In the genomic region with DNA sequence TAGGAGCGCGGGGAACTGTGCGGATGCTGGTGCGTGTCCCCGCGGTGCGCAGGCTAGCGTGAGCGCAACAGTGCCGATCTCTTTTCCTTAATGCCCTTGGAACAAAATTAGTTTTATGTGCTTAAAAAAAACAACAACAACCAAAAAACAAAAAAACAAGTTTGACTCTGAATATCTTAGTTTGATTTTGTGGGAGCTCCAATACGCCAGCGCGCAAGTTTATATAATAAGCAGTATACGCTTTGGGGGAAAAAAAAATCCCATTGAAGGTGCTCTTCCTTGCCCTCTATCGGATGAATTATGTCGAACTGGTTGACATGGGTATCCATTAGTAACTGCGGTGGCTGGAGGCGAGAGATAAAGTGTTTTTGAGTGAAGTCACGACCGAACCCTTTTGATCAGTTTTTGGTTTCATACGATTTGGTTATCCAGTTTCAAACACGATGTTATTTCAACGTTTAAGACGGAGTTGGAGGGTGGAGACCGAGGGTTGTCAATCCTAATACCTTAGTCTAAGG, we compare ENCODE assay signal across 8 mouse cellular contexts. TPM values are rescaled to one million over a fixed set of nuclear protein-coding genes. Genes with fewer than 3 reads are reported as not detected.
DNase-seq lines count a peak whose midpoint lies in the region; ATAC-seq and TF ChIP-seq lines count a peak whose summit lies in the region.

No protein-coding gene starts in this region.

- no peaks in the 10 kb centered on the region for H3K4me1 ChIP-seq in heart, embryonic 11.5 days (ENCODE audit: control insufficient read depth, insufficient read depth, low read length)
- no peaks in the 10 kb centered on the region for H3K4me1 ChIP-seq in forebrain, embryonic 15.5 days
- H3K4me1 ChIP-seq in liver, embryonic 12.5 days = peaks cover 61% of the 10 kb centered on the region
- peaks cover 3% of the 10 kb centered on the region; the same call in 1 of the 2 replicates for H3K4me1 ChIP-seq in small intestine, adult 2 months (ENCODE audit: control insufficient read depth, insufficient read depth, insufficient read length, low read length)

- no peaks in the 10 kb centered on the region for H3K36me3 ChIP-seq in heart, embryonic 11.5 days (ENCODE audit: control insufficient read depth, insufficient read depth, low read length)
- no peaks in the 10 kb centered on the region for H3K36me3 ChIP-seq in C2C12 (ENCODE audit: control insufficient read depth, insufficient read depth)
- H3K36me3 ChIP-seq in forebrain, embryonic 15.5 days = no peaks in the 10 kb centered on the region
- H3K36me3 ChIP-seq in liver, embryonic 12.5 days = peaks cover 6% of the 10 kb centered on the region; the same call in 1 of the 2 replicates
- H3K36me3 ChIP-seq in small intestine, adult 2 months (ENCODE audit: control insufficient read depth, insufficient read depth, low read length) = no peaks in the 10 kb centered on the region

- H3ac ChIP-seq in C2C12 (ENCODE audit: control insufficient read depth, insufficient read length, low read depth) = peak overlapping the region; percentile 57

- H3K27ac ChIP-seq in heart, embryonic 11.5 days (ENCODE audit: low read depth, low read length) = no peak overlapping the region
- no peak overlapping the region for H3K27ac ChIP-seq in forebrain, embryonic 15.5 days (replicated peaks)
- peak overlapping the region; percentile 100 for H3K27ac ChIP-seq in liver, embryonic 12.5 days
- H3K27ac ChIP-seq in small intestine, adult 2 months (ENCODE audit: insufficient read depth, low read depth, low read length) = no peak overlapping the region

- TF ChIP-seq CTCF in C2C12 (IDR thresholded peaks at IDR 0.05; ENCODE audit: control insufficient read depth, insufficient read depth, insufficient read length) = no peak
- no peak for TF ChIP-seq CTCF in small intestine, adult 2 months (IDR thresholded peaks at IDR 0.05; ENCODE audit: extremely low read depth, insufficient read length, insufficient replicate concordance, low read depth, low read length)

- no peaks in the 10 kb centered on the region for H3K9me3 ChIP-seq in heart, embryonic 11.5 days (replicated peaks; ENCODE audit: control insufficient read depth, low read length)
- no peaks in the 10 kb centered on the region for H3K9me3 ChIP-seq in forebrain, embryonic 15.5 days
- no peaks in the 10 kb centered on the region for H3K9me3 ChIP-seq in liver, embryonic 12.5 days (replicated peaks)

- H3K79me2 ChIP-seq in C2C12 (ENCODE audit: control insufficient read depth, insufficient read depth) = no peaks in the 10 kb centered on the region

- peaks cover 10% of the 10 kb centered on the region for H3K27me3 ChIP-seq in heart, embryonic 11.5 days (ENCODE audit: control insufficient read depth, insufficient read depth, low read length)
- H3K27me3 ChIP-seq in C2C12 (ENCODE audit: control insufficient read depth, insufficient read depth, insufficient read length) = no peaks in the 10 kb centered on the region
- no peaks in the 10 kb centered on the region for H3K27me3 ChIP-seq in forebrain, embryonic 15.5 days
- peaks cover 12% of the 10 kb centered on the region; the same call in 1 of the 2 replicates for H3K27me3 ChIP-seq in liver, embryonic 12.5 days (replicated peaks)
- H3K27me3 ChIP-seq in small intestine, adult 2 months (ENCODE audit: control insufficient read depth, insufficient read depth, low read length) = 0 out of 2 replicates have a peak, but pooled peaks cover 6% of the 10 kb centered on the region

- no peaks in the 10 kb centered on the region for H3K79me3 ChIP-seq in C2C12 (ENCODE audit: low read depth)

- H3K4me2 ChIP-seq in heart, embryonic 11.5 days = peak overlapping the region; percentile 89
- peak overlapping the region; percentile 97 for H3K4me2 ChIP-seq in forebrain, embryonic 15.5 days (replicated peaks)
- peak overlapping the region; percentile 85 for H3K4me2 ChIP-seq in liver, embryonic 12.5 days

- ATAC-seq in heart, embryonic 11.5 days (replicated peaks; ENCODE audit: insufficient number of reproducible peaks, low FRiP score, low TSS enrichment) = no peak
- no peak for ATAC-seq in forebrain, embryonic 15.5 days (replicated peaks)
- peak; percentile 83 for ATAC-seq in liver, embryonic 12.5 days

- H3K4me3 ChIP-seq in heart, embryonic 11.5 days (ENCODE audit: low read depth, low read length) = peak overlapping the region; percentile 63
- peak overlapping the region; percentile 25 for H3K4me3 ChIP-seq in C2C12 (ENCODE audit: insufficient read depth, poor library complexity, severe bottlenecking)
- H3K4me3 ChIP-seq in forebrain, embryonic 15.5 days = peak overlapping the region; percentile 54
- H3K4me3 ChIP-seq in liver, embryonic 12.5 days = peak overlapping the region; percentile 93
- peak overlapping the region; percentile 56 for H3K4me3 ChIP-seq in small intestine, adult 2 months (ENCODE audit: low read depth, low read length)

- intact Hi-C loops in heart, postnatal 36 days (cut with DNase I) = no loop called here

- no peak for TF ChIP-seq POLR2A in small intestine, adult 2 months (IDR thresholded peaks at IDR 0.05; ENCODE audit: low read depth, low read length)

- 6% methylated on average over 25 of the region's 25 CpGs for WGBS in heart, embryonic 11.5 days (ENCODE audit: insufficient replicate concordance)
- 4% methylated on average over 25 of the region's 25 CpGs for WGBS in forebrain, embryonic 15.5 days
- WGBS in liver, embryonic 12.5 days (ENCODE audit: insufficient replicate concordance) = 2% methylated on average over 25 of the region's 25 CpGs
- WGBS in small intestine, adult 2 months = 3% methylated on average over 25 of the region's 25 CpGs

- no peak for DNase-seq in heart, postnatal 36 days
- DNase-seq in c-Kit-positive CD71-positive TER-119-negative erythroid progenitor cells, embryonic 14.5 days (ENCODE audit: low read depth) = peak; percentile 93
- no peak for DNase-seq in kidney, postnatal 4 days

- H3K9ac ChIP-seq in heart, embryonic 11.5 days (ENCODE audit: low read depth, low read length) = peak overlapping the region; percentile 44; the same call in 1 of the 2 replicates
- peak overlapping the region; percentile 46 for H3K9ac ChIP-seq in forebrain, embryonic 15.5 days (replicated peaks)
- H3K9ac ChIP-seq in liver, embryonic 12.5 days = peak overlapping the region; percentile 99

TF ChIP-seq in C2C12, 6 proteins besides CTCF, POLR2A, EP300 and RAD21:
- no peak for TF ChIP-seq MYOD1 (IDR thresholded peaks at IDR 0.05; ENCODE audit: control insufficient read depth, insufficient read length, low read depth)
- TF ChIP-seq MYOG (IDR thresholded peaks at IDR 0.05; ENCODE audit: control insufficient read depth, extremely low read depth, insufficient read length) = no peak
- no peak for TF ChIP-seq FOSL1 (IDR thresholded peaks at IDR 0.05; ENCODE audit: insufficient read depth, low read length, poor library complexity, severe bottlenecking)
- no peak for TF ChIP-seq CEBPB (IDR thresholded peaks at IDR 0.05; ENCODE audit: low read depth)
- TF ChIP-seq USF1 (IDR thresholded peaks at IDR 0.05; ENCODE audit: low read depth) = no peak
- TF ChIP-seq MAX (IDR thresholded peaks at IDR 0.05) = no peak

RNA-seq across cellular contexts. Expression of a gene that starts 0.8 kb away (rescaled TPM):
- polyA plus RNA-seq in heart, embryonic 11.5 days (2014; fragmentation: Nextera tagmentation; extraction: Ambion mirVana) = 11.3 and 17.1 TPM in 2 replicates
- 1 to 10 TPM; 5.5 to 9.5 TPM for total RNA-seq in heart, postnatal 36 days (2021)
- 59.2 TPM for polyA plus RNA-seq in C2C12 (2012; fragmentation: generic; extraction: Trizol)
- polyA plus RNA-seq in forebrain, embryonic 15.5 days (2015; fragmentation: Nextera tagmentation; extraction: Ambion mirVana) = 10.7 and 11.7 TPM in 2 replicates
- 36.4 and 38.7 TPM in 2 replicates for polyA plus RNA-seq in liver, embryonic 12.5 days (2016; fragmentation: Nextera tagmentation; extraction: Ambion mirVana)
- polyA plus RNA-seq in small intestine, adult 2 months (2012; rRNA removed) = 6.4 and 10.2 TPM in 2 replicates

RNA-seq across cellular contexts. Expression of a gene that starts 27.3 kb away (rescaled TPM):
- polyA plus RNA-seq in heart, embryonic 11.5 days (2014; fragmentation: Nextera tagmentation; extraction: Ambion mirVana) = 17.3 and 19.0 TPM in 2 replicates
- 10 to 100 TPM; 14.6 to 15.0 TPM for total RNA-seq in heart, postnatal 36 days (2021)
- polyA plus RNA-seq in C2C12 (2012; fragmentation: generic; extraction: Trizol) = 6.0 TPM
- polyA plus RNA-seq in forebrain, embryonic 15.5 days (2015; fragmentation: Nextera tagmentation; extraction: Ambion mirVana) = 15.5 and 15.8 TPM in 2 replicates
- 14.2 and 14.3 TPM in 2 replicates for polyA plus RNA-seq in liver, embryonic 12.5 days (2016; fragmentation: Nextera tagmentation; extraction: Ambion mirVana)
- polyA plus RNA-seq in small intestine, adult 2 months (2012; rRNA removed) = 2.4 and 5.2 TPM in 2 replicates

Comparison
In these comparisons a context has a peak if more than half of its experiments do, and no peak if none do; other contexts are left out.
1. H3K4me3 ChIP-seq: peak in every context shown above with its lines; median percentile 93 in liver, embryonic 12.5 days; 63 in heart, embryonic 11.5 days; 56 in small intestine, adult 2 months; 54 in forebrain, embryonic 15.5 days; 25 in C2C12.
2. H3K9ac ChIP-seq: peak in every context shown above with its lines; median percentile 99 in liver, embryonic 12.5 days; 46 in forebrain, embryonic 15.5 days; 44 in heart, embryonic 11.5 days.